8 mouse cellular contexts compared by ENCODE assay signal in the genomic region with DNA sequence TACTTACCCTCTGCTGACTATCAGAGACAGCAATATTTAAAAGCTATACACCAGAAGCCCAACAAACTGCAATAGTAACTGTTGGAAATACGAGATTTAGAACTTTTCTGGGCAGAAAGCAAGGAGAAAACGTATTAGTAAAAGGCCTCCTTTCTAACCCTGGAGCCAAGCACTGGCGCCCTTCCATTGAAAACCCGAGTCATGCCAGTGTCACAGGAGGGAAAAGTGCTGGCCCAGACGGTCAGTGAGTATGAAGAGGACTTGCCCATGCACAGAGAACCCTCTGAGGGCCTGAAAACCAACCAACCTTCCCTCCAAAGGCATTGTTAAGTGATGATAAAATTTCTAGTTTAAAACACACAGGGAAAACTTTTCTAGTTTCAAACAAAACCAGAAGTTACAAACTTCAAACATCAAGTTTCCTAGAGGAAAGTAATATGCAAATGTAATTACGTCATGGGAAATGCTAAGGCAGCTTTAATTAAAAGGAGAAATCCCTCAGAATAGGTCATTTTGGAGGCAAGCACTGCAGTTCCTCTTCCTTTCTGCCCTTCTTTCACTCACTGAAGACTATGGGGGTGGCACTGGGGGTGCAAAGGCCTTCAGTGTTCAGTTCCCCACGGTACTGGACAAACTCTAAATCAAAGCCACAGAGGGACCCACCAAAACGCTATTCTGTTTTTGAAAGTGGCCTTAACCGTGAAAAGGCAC.
DNase-seq lines count a peak whose midpoint lies in the region; ATAC-seq and TF ChIP-seq lines count a peak whose summit lies in the region.

No protein-coding gene starts in this region.

- TF ChIP-seq CTCF in liver, postnatal 0 days (IDR thresholded peaks at IDR 0.05; ENCODE audit: low read depth), result no peak

- no peak overlapping the region for H3K9ac ChIP-seq in liver, postnatal 0 days (replicated peaks)
- H3K9ac ChIP-seq in liver, embryonic 11.5 days (ENCODE audit: low read depth, low read length), result no peak overlapping the region
- H3K9ac ChIP-seq in neural tube, embryonic 14.5 days (replicated peaks; ENCODE audit: low read depth, low read length), result no peak overlapping the region

- no peak for ATAC-seq in liver, postnatal 0 days
- no peak for ATAC-seq in liver, embryonic 11.5 days (replicated peaks; ENCODE audit: low FRiP score)
- peak; percentile 41; the same call in 1 of the 2 replicates for ATAC-seq in neural tube, embryonic 14.5 days (ENCODE audit: low read depth)

- H3K27ac ChIP-seq in liver, postnatal 0 days (ENCODE audit: low read depth), result peak overlapping the region; percentile 48; the same call in 1 of the 2 replicates
- no peak overlapping the region for H3K27ac ChIP-seq in liver, embryonic 11.5 days (ENCODE audit: low read depth, low read length)
- peak overlapping the region; percentile 77 for H3K27ac ChIP-seq in hindbrain, embryonic 10.5 days
- peak overlapping the region; percentile 57 for H3K27ac ChIP-seq in neural tube, embryonic 14.5 days (ENCODE audit: low read depth, low read length)

- H3K4me1 ChIP-seq in liver, postnatal 0 days (ENCODE audit: insufficient read depth), result peaks cover 10% of the 10 kb centered on the region
- H3K4me1 ChIP-seq in liver, embryonic 11.5 days (replicated peaks; ENCODE audit: control insufficient read depth, insufficient read depth, low read length), result no peaks in the 10 kb centered on the region; the same call in none of the 2 replicates
- peaks cover 53% of the 10 kb centered on the region for H3K4me1 ChIP-seq in hindbrain, embryonic 10.5 days (replicated peaks)
- peaks cover 19% of the 10 kb centered on the region for H3K4me1 ChIP-seq in neural tube, embryonic 14.5 days (ENCODE audit: control insufficient read depth, insufficient read depth, low read length)

- no peak overlapping the region for H3K4me3 ChIP-seq in liver, postnatal 0 days (ENCODE audit: low read depth, low read length)
- no peak overlapping the region for H3K4me3 ChIP-seq in liver, embryonic 11.5 days (ENCODE audit: low read depth, low read length)
- H3K4me3 ChIP-seq in hindbrain, embryonic 10.5 days, result no peak overlapping the region
- H3K4me3 ChIP-seq in neural tube, embryonic 14.5 days (ENCODE audit: low read depth, low read length), result no peak overlapping the region

- no peak for DNase-seq in liver, postnatal 0 days
- DNase-seq in liver, embryonic 11.5 days (ENCODE audit: low spot score), result no peak
- peak; percentile 66 to 68 for DNase-seq in cerebellum, postnatal 36 days
- DNase-seq in hindbrain, embryonic 10.5 days (ENCODE audit: low spot score), result no peak
- no peak for DNase-seq in ovary, postnatal 10 days (ENCODE audit: low spot score)
- DNase-seq in left cerebral cortex, adult 18-20 months (ENCODE audit: low spot score in 2 of 2), result no peak
- no peak for DNase-seq in lung, postnatal 10 days

- H3K27me3 ChIP-seq in liver, postnatal 0 days (ENCODE audit: insufficient read depth, low read length), result no peaks in the 10 kb centered on the region
- no peaks in the 10 kb centered on the region for H3K27me3 ChIP-seq in liver, embryonic 11.5 days (replicated peaks; ENCODE audit: control insufficient read depth, insufficient read depth, low read length)
- no peaks in the 10 kb centered on the region for H3K27me3 ChIP-seq in hindbrain, embryonic 10.5 days (ENCODE audit: insufficient read depth, poor library complexity, severe bottlenecking)
- no peaks in the 10 kb centered on the region for H3K27me3 ChIP-seq in neural tube, embryonic 14.5 days (ENCODE audit: control insufficient read depth, insufficient read depth, low read length)

- WGBS in liver, postnatal 0 days (ENCODE audit: insufficient replicate concordance), result 64% methylated on average over 9 of the region's 9 CpGs
- 76% methylated on average over 9 of the region's 9 CpGs for WGBS in liver, embryonic 11.5 days
- WGBS in hindbrain, embryonic 10.5 days, result 70% methylated on average over 9 of the region's 9 CpGs
- 56% methylated on average over 9 of the region's 9 CpGs for WGBS in neural tube, embryonic 14.5 days

- H3K9me3 ChIP-seq in liver, postnatal 0 days (ENCODE audit: low read length), result no peaks in the 10 kb centered on the region
- no peaks in the 10 kb centered on the region for H3K9me3 ChIP-seq in liver, embryonic 11.5 days (ENCODE audit: control insufficient read depth, low read length)
- no peaks in the 10 kb centered on the region for H3K9me3 ChIP-seq in hindbrain, embryonic 10.5 days
- H3K9me3 ChIP-seq in neural tube, embryonic 14.5 days (ENCODE audit: control insufficient read depth, low read length), result no peaks in the 10 kb centered on the region

- no peak overlapping the region for H3K4me2 ChIP-seq in liver, postnatal 0 days (ENCODE audit: low read depth, low read length)
- no peak overlapping the region for H3K4me2 ChIP-seq in liver, embryonic 11.5 days
- H3K4me2 ChIP-seq in neural tube, embryonic 14.5 days (ENCODE audit: low read depth, low read length), result no peak overlapping the region

- TF ChIP-seq EP300 in liver, postnatal 0 days (IDR thresholded peaks at IDR 0.05; ENCODE audit: low read depth), result no peak

- peaks cover 7% of the 10 kb centered on the region for H3K36me3 ChIP-seq in liver, postnatal 0 days (replicated peaks; ENCODE audit: insufficient read depth, low read length)
- H3K36me3 ChIP-seq in liver, embryonic 11.5 days (ENCODE audit: control insufficient read depth, insufficient read depth, low read length), result 0 out of 2 replicates have a peak, but pooled peaks cover 2% of the 10 kb centered on the region
- H3K36me3 ChIP-seq in hindbrain, embryonic 10.5 days, result no peaks in the 10 kb centered on the region; the same call in 1 of the 2 replicates
- H3K36me3 ChIP-seq in neural tube, embryonic 14.5 days (ENCODE audit: control insufficient read depth, insufficient read depth, low read length), result no peaks in the 10 kb centered on the region

Comparison
In these comparisons a context has a peak if more than half of its experiments do, and no peak if none do; other contexts are left out.
1. DNase-seq: peak in cerebellum, postnatal 36 days (2 of 2); none in liver, postnatal 0 days (single experiment), liver, embryonic 11.5 days (single experiment), hindbrain, embryonic 10.5 days (single experiment), ovary, postnatal 10 days (single experiment), left cerebral cortex, adult 18-20 months (0 of 2) and lung, postnatal 10 days (single experiment).